Mouse (Mus musculus) hindbrain, postnatal 0 days (tissue): ENCODE data around the gene Asb2. TPM values are rescaled to one million over a fixed set of nuclear protein-coding genes. Genes with fewer than 3 reads are reported as not detected.

Experiments
- ATAC-seq: fragments of 200-750 bp; cut with Nextera tagmentation; 2 replicates; pipeline ENCODE4 v1.8.0; 2017; ENCODE audit warnings: mild to moderate bottlenecking, moderate TSS enrichment, moderate library complexity
- DNase-seq: peaks from one replicate; pipeline ENCODE4 v3.0.0-alpha.2; 2015; ENCODE audit warnings: low spot score
- H3K27ac ChIP-seq: fragments of 300-500 bp; sonication (generic); 2 replicates; pipeline ENCODE4 v1.5.1; 2014; ENCODE audit warnings: mild to moderate bottlenecking
- H3K27me3 ChIP-seq: fragments of 300-500 bp; sonication (generic); 2 replicates; pipeline ENCODE4 v1.6.1; 2014; ENCODE audit warnings: low read length, mixed read lengths; ENCODE audit not compliant: insufficient read depth
- H3K36me3 ChIP-seq: fragments of 300-500 bp; sonication (generic); 2 replicates; pipeline ENCODE4 v1.6.1; 2014; ENCODE audit warnings: low read length, mixed read lengths; ENCODE audit not compliant: insufficient read depth
- H3K4me1 ChIP-seq: fragments of 300-500 bp; sonication (generic); 2 replicates; pipeline ENCODE4 v1.6.1; 2014; ENCODE audit warnings: antibody characterized with exemption, low read length, mixed read lengths; ENCODE audit not compliant: insufficient read depth
- H3K4me2 ChIP-seq: fragments of 300-500 bp; sonication (generic); 2 replicates; pipeline ENCODE4 v1.6.1; 2014; ENCODE audit warnings: low read depth, mild to moderate bottlenecking, low read length, moderate library complexity, mixed read lengths
- H3K4me3 ChIP-seq: fragments of 300-500 bp; sonication (generic); 2 replicates; pipeline ENCODE4 v1.5.1; 2014; ENCODE audit warnings: low read length
- H3K9ac ChIP-seq: fragments of 300-500 bp; sonication (generic); replicated peaks from 2 replicates; pipeline ENCODE4 v1.6.1; 2014; ENCODE audit warnings: mild to moderate bottlenecking, low read length, moderate library complexity, mixed read lengths
- H3K9me3 ChIP-seq: fragments of 300-500 bp; sonication (generic); 2 replicates; pipeline ENCODE4 v1.6.1; 2016; ENCODE audit warnings: low read length, mixed read lengths
- CTCF ChIP-seq: IDR thresholded peaks from 2 replicates; pipeline ENCODE4 v1.5.1; 2016; ENCODE audit warnings: antibody characterized with exemption, control low read depth, low read depth
- WGBS: fragments of 180-500 bp; shearing (Covaris S2); extraction: QIAGEN DNeasy Blood & Tissue Kit; methylation state at CpG from one replicate; pipeline ENCODE4 v1.1.7; 2014; 5-methylcytosine and 5-hydroxymethylcytosine counted together
- polyA plus RNA-seq: library from polyadenylated mRNA; unstranded; fragments of >200 nt; fragmentation: Nextera tagmentation; extraction: Ambion mirVana; gene quantifications from 2 replicates; pipeline ENCODE4 v1.2.1, GENCODE M21; 2015
- total RNA-seq: library from RNA; depleted of rRNA; stranded (reverse); fragments of >200 nt; gene quantifications from 2 replicates; pipeline ENCODE4 v1.2.3, GENCODE M21; 2014

Asb2 gene
- total and polyA plus RNA-seq, 2 experiments from 2014 or later: 1.6 to 3.2 TPM

DNA sequence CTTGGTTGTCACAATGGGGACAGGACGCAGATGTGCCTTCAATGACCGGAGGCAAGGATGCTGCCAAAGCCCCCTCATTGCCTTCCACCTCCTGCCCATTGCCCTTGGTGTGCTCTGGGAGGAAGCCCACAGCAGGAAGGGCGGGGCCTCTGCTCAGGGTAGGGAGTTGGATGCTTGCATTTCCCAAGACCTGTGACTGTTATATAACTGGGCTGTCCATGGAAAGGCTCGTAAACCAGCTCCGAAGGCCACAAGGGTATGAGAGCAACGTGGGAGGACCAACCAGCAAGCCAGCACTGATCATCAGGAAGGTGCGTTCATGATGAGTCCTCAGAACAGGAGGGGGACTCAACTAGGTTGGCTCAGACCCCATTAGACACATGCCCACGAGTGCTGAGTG, 5.0 kb upstream of the Asb2 start:
- ATAC-seq: no peak
- WGBS: 82% methylated on average over 8 of the region's 8 CpGs
- H3K36me3 ChIP-seq: no peaks in the 10 kb centered on the region

DNA sequence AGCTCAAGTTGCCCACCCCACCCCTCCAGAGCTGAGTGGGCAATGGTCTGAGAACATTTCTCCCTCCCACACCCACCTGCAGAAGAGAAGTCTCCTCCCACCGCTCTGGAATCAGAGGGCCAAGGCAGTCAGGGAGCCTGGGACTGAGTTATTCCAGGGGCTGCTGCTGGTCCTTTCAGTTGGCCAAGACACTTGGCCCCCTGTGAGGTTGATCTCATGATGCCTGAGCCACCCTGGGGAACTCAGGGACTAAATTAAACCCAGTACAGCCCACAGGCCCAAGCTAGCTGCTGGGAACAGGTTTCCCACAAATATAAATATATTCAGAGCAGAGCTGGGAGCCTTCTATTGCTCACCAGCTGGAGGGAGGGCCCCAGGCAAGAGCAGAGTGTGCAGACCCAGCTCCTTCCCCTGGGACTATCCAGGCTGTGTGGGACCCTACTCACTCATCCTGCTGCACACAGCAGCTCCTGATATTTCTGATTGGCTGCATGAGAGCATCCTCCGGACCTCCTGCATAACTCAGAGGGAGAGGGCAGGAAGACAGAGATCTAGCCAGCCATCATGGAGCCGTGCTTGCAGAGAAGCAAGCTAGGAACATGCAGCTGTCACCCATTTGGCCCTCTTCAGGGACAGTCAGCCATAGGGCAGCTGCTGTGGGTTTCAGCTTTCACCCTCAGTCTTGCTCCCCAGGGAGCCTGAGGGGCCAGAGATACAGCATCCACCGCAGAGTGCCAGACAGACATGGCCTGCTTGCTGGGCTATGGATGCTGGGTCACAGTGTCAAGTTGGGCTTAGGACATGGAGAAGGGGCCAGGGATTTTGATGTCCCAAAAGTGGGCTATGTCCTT, 3.4 kb upstream of the Asb2 start:
- no peaks in the 10 kb centered on the region for H3K27me3 ChIP-seq
- WGBS: 69% methylated on average over 4 of the region's 4 CpGs
- ATAC-seq (no peak; the same call in 1 of the 2 replicates), DNase-seq (no peak)
- no peaks in the 10 kb centered on the region for H3K4me1 ChIP-seq
- TF ChIP-seq CTCF: no peak
- no peaks in the 10 kb centered on the region for H3K36me3 ChIP-seq
- H3K4me3 ChIP-seq: no peak overlapping the region
- H3K27ac ChIP-seq: no peak overlapping the region
- no peaks in the 10 kb centered on the region for H3K9me3 ChIP-seq
- no peak overlapping the region for H3K9ac ChIP-seq
- H3K4me2 ChIP-seq: no peak overlapping the region

More for the DNA sequence above, 5.0 kb upstream of the Asb2 start:
- H3K4me3 ChIP-seq: no peak overlapping the region
- no peaks in the 10 kb centered on the region for H3K9me3 ChIP-seq
- DNase-seq: no peak
- H3K9ac ChIP-seq: no peak overlapping the region
- H3K27ac ChIP-seq: no peak overlapping the region
- H3K27me3 ChIP-seq: no peaks in the 10 kb centered on the region
- no peak overlapping the region for H3K4me2 ChIP-seq
- no peaks in the 10 kb centered on the region for H3K4me1 ChIP-seq
- TF ChIP-seq CTCF: no peak

DNA sequence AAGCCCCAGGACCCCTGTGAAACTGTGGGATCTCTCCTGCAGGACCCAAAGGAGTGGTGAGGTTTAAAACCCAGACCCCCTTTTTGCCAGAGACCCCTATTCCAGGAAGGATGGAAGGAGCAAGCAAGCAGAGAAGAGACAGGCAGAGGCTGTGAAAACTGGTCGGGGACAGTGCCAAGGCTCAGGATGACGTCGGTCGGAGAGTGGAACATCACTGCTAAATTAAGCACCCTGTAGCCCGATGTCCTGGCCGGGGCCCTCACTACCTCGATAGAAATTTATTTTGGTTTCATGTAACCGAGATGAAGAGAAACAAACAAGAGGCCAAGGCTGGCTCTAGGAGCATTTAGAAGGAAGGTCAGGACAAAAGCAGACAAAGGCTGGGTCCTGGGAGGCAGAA, 2.4 kb upstream of the Asb2 start:
- no peak for TF ChIP-seq CTCF
- Histone ChIP-seq H3K27me3 (no peaks in the 10 kb centered on the region), H3K9me3 (no peaks in the 10 kb centered on the region), H3K27ac (no peak overlapping the region), H3K36me3 (no peaks in the 10 kb centered on the region), H3K4me3 (no peak overlapping the region), H3K4me1 (no peaks in the 10 kb centered on the region), H3K4me2 (no peak overlapping the region), H3K9ac (no peak overlapping the region)
- no peak for DNase-seq
- no peak for ATAC-seq
- WGBS: 58% methylated on average over 8 of the region's 8 CpGs

DNA sequence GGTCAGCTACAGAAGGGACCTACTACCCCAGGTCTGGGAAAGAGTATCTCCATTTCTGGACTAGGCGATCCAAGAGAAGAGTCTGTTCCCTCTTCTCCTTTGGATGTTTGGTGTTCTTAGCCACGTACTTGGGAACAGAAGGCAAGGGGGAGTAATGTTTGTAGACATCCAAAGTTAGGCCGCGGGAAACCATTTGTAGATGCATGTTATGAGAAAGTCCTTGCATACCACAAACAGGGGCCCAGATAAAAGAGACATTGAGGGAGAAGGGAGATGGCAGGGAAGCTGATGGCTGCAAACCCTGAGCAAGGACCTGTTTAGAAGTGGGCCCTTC, 581 bp upstream of the Asb2 start:
- WGBS: 90% methylated on average over 4 of the region's 4 CpGs
- H3K4me2 ChIP-seq: no peak overlapping the region
- ATAC-seq: no peak
- H3K9ac ChIP-seq: no peak overlapping the region
- no peak for TF ChIP-seq CTCF
- H3K36me3 ChIP-seq: no peaks in the 10 kb centered on the region
- DNase-seq: no peak
- no peak overlapping the region for H3K27ac ChIP-seq
- H3K4me1 ChIP-seq: no peaks in the 10 kb centered on the region
- H3K4me3 ChIP-seq: no peak overlapping the region
- no peaks in the 10 kb centered on the region for H3K9me3 ChIP-seq
- H3K27me3 ChIP-seq: no peaks in the 10 kb centered on the region

DNA sequence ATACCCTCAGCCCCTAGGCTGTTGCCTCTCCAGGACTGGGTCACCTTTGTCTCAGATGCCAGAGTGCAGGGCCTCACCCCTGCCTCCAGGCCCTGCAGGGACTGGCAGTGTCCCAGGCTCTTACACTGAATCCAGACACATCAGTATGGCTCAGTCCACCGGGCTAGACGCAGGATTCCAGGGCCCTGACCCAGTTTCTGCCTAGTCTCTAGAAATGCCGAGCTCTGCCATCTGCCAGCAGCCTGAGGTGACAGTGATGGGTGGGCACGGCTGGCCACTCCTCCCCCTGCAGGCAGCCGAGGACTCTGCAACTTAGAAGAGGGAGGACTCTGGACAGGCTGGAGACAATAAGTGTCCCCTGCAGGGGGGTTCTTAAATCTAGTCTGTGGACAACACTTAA, 2.3 kb downstream of the Asb2 start:
- DNase-seq (peak; percentile 72), ATAC-seq (peak; percentile 88)
- 5% methylated on average over 5 of the region's 5 CpGs for WGBS

GRCm38 (mm10) chr12:103352735-103353134, 3.1 kb downstream of the Asb2 start:
- Histone ChIP-seq H3K27me3 (no peaks in the 10 kb centered on the region), H3K9me3 (no peaks in the 10 kb centered on the region), H3K36me3 (no peaks in the 10 kb centered on the region), H3K27ac (no peak overlapping the region), H3K4me1 (no peaks in the 10 kb centered on the region), H3K4me2 (no peak overlapping the region), H3K9ac (no peak overlapping the region), H3K4me3 (no peak overlapping the region)
- no peak for DNase-seq
- TF ChIP-seq CTCF: no peak
- 97% methylated on average over 6 of the region's 6 CpGs for WGBS
- ATAC-seq: no peak

More for the DNA sequence above, 2.3 kb downstream of the Asb2 start:
- H3K4me2 ChIP-seq: no peak overlapping the region
- H3K4me1 ChIP-seq: no peaks in the 10 kb centered on the region
- no peak overlapping the region for H3K27ac ChIP-seq
- H3K9ac ChIP-seq: 0 out of 2 replicates have a peak overlapping the region, but pooled peaks have one; percentile 13
- TF ChIP-seq CTCF: peak; percentile 61
- H3K36me3 ChIP-seq: no peaks in the 10 kb centered on the region
- no peaks in the 10 kb centered on the region for H3K27me3 ChIP-seq
- H3K4me3 ChIP-seq: no peak overlapping the region
- H3K9me3 ChIP-seq: no peaks in the 10 kb centered on the region

DNA sequence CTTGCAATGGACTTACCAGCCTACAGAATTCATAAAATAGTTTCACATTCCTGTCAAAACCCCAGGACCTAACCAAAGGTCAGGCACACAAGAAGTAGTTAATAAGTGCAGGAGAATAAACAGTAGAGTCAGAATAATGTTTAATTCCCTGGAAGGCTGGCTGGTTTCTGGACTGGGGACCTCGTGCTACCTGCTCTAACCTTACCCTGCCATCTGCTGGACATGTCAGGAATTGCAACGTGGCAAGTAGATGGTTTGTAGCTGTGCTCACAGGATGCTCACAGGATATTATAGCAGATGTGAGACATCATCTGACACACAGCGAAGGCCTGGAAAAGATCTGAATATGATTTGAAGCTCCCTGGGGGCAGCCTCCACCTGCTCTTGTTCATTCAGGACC, 7.3 kb downstream of the Asb2 start:
- TF ChIP-seq CTCF: peak; percentile 97
- DNase-seq (peak; percentile 90), ATAC-seq (peak; percentile 62)
- Histone ChIP-seq H3K27me3 (no peaks in the 10 kb centered on the region), H3K4me3 (no peak overlapping the region), H3K9ac (no peak overlapping the region), H3K9me3 (no peaks in the 10 kb centered on the region), H3K36me3 (no peaks in the 10 kb centered on the region), H3K27ac (no peak overlapping the region), H3K4me1 (no peaks in the 10 kb centered on the region), H3K4me2 (no peak overlapping the region)
- WGBS: 4% methylated on average over 3 of the region's 3 CpGs
